Mouse (Mus musculus) limb, embryonic 11.5 days (tissue): ENCODE data around the gene Ntn1. TPM values are rescaled to one million over a fixed set of nuclear protein-coding genes. Genes with fewer than 3 reads are reported as not detected.

Source experiments
- ATAC-seq: fragments of 200-750 bp; cut with Nextera tagmentation; 2 replicates; pipeline ENCODE4 v1.8.0; 2017; ENCODE audit warnings: low read depth; ENCODE audit not compliant: insufficient number of reproducible peaks, low FRiP score, low TSS enrichment
- DNase-seq: peaks from one replicate; pipeline ENCODE4 v3.0.0-alpha.2; 2015; ENCODE audit warnings: low spot score
- H3K27ac ChIP-seq: fragments of 300-500 bp; sonication (generic); replicated peaks from 2 replicates; pipeline ENCODE4 v1.5.1; 2014; ENCODE audit warnings: low read depth, mild to moderate bottlenecking, low read length
- H3K27me3 ChIP-seq: fragments of 300-500 bp; sonication (generic); 2 replicates; pipeline ENCODE4 v1.6.1; 2014; ENCODE audit warnings: mild to moderate bottlenecking, low read length, mixed read lengths; ENCODE audit not compliant: control insufficient read depth, insufficient read depth
- H3K36me3 ChIP-seq: fragments of 300-500 bp; sonication (generic); 2 replicates; pipeline ENCODE4 v1.6.1; 2014; ENCODE audit warnings: mild to moderate bottlenecking, low read length, moderate library complexity, mixed read lengths; ENCODE audit not compliant: control insufficient read depth, insufficient read depth
- H3K4me1 ChIP-seq: fragments of 300-500 bp; sonication (generic); 2 replicates; pipeline ENCODE4 v1.6.1; 2014; ENCODE audit warnings: low read length, mixed read lengths; ENCODE audit not compliant: control insufficient read depth, insufficient read depth
- H3K4me2 ChIP-seq: fragments of 300-500 bp; sonication (generic); 2 replicates; pipeline ENCODE4 v1.6.1; 2014; ENCODE audit warnings: low read depth, mild to moderate bottlenecking, moderate library complexity; ENCODE audit not compliant: severe bottlenecking
- H3K4me3 ChIP-seq: fragments of 300-500 bp; sonication (generic); 2 replicates; pipeline ENCODE4 v1.5.1; 2014; ENCODE audit warnings: low read depth, low read length
- H3K9ac ChIP-seq: fragments of 300-500 bp; sonication (generic); 2 replicates; pipeline ENCODE4 v1.6.1; 2014; ENCODE audit warnings: mild to moderate bottlenecking, low read length
- H3K9me3 ChIP-seq: fragments of 300-500 bp; sonication (generic); 2 replicates; pipeline ENCODE4 v1.6.1; 2016; ENCODE audit warnings: low read length; ENCODE audit not compliant: control insufficient read depth
- WGBS: fragments of 180-500 bp; shearing (Covaris S2); extraction: QIAGEN DNeasy Blood & Tissue Kit; methylation state at CpG from one replicate; pipeline ENCODE4 v1.1.7; 2014; 5-methylcytosine and 5-hydroxymethylcytosine counted together
- polyA plus RNA-seq: library from polyadenylated mRNA; unstranded; fragments of >200 nt; fragmentation: Nextera tagmentation; extraction: Ambion mirVana; gene quantifications from 2 replicates; pipeline ENCODE4 v1.2.1, GENCODE M21; 2014

Ntn1 gene
- polyA plus RNA-seq, 1 experiment from 2014 or later, result 3.3 TPM

DNA sequence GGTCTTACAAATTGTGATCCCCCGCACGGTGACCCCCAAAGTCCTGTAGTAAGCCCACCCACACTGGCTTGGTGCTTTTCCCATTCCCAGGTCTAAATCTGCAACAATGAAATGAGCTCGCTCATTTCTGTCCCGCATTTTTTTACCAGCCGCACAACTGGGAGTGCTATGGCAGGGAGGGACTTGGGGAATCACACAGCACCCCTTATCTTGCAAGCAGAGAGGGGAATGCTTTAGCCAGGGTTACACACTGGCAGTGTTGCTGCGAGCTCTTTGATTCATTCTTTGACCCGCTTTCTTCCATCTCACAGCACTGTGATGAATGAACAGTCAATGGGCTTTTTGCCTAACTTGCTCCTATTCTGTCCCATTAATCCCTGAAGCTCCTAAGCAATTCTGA lies 98.3 kb downstream of the Ntn1 start:
- no peak for ATAC-seq

DNA sequence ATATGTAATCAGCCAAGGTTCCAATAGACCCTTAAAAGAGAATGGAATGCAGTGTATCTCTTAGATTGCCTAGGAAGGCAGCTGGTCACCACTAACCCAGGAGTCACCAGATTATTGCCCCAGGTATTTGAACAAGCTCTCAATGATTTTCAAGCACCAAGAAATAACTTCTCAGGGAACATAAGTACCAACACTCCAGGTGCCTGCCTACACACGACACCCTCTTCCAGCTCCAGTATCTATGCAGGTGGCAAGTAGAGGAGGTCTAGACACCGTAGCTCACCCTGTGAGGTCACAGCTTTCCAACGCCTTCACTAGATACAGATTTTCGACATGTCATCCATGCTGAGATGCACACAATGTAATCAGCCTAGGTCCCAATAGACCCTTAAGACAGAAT lies 99.0 kb downstream of the Ntn1 start:
- no peak overlapping the region for H3K9ac ChIP-seq
- DNase-seq (no peak), ATAC-seq (no peak)
- 92% methylated on average over 4 of the region's 4 CpGs for WGBS
- H3K9me3 ChIP-seq, result no peaks in the 10 kb centered on the region
- no peak overlapping the region for H3K27ac ChIP-seq
- no peak overlapping the region for H3K4me3 ChIP-seq
- no peak overlapping the region for H3K4me2 ChIP-seq
- no peaks in the 10 kb centered on the region for H3K4me1 ChIP-seq
- H3K36me3 ChIP-seq, result no peaks in the 10 kb centered on the region
- no peaks in the 10 kb centered on the region for H3K27me3 ChIP-seq

More for the DNA sequence above, 98.3 kb downstream of the Ntn1 start:
- H3K9me3 ChIP-seq, result no peaks in the 10 kb centered on the region
- no peak overlapping the region for H3K4me2 ChIP-seq
- no peak for DNase-seq
- H3K36me3 ChIP-seq, result no peaks in the 10 kb centered on the region
- no peak overlapping the region for H3K4me3 ChIP-seq
- H3K4me1 ChIP-seq, result no peaks in the 10 kb centered on the region
- WGBS, result 90% methylated on average over 7 of the region's 7 CpGs
- no peak overlapping the region for H3K9ac ChIP-seq
- H3K27ac ChIP-seq, result no peak overlapping the region
- H3K27me3 ChIP-seq, result no peaks in the 10 kb centered on the region

DNA sequence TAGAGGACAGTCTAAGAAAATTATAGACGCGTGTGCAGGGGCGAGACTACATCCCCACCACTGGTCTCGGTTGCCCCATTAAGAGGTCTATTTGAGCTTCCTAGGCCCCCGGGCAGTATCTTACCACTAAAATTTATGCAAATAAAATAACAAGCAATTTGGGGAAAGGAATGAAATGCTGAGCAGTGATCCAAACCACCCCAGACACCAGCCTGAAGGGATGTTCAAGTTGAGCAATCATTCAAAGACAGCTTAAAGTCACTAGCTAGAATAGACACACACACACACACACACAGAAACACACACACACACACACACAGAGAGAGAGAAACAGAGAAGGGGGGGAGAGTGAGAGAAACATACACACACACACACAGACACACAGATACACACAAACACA lies 105.1 kb downstream of the Ntn1 start:
- H3K27ac ChIP-seq, result no peak overlapping the region
- 90% methylated on average over 5 of the region's 5 CpGs for WGBS
- no peaks in the 10 kb centered on the region for H3K36me3 ChIP-seq
- H3K27me3 ChIP-seq, result 0 out of 2 replicates have a peak, but pooled peaks cover 2% of the 10 kb centered on the region
- no peak for ATAC-seq
- H3K4me2 ChIP-seq, result no peak overlapping the region
- H3K9me3 ChIP-seq, result no peaks in the 10 kb centered on the region
- H3K4me3 ChIP-seq, result no peak overlapping the region
- DNase-seq, result no peak
- peaks cover 6% of the 10 kb centered on the region for H3K4me1 ChIP-seq
- H3K9ac ChIP-seq, result no peak overlapping the region

DNA sequence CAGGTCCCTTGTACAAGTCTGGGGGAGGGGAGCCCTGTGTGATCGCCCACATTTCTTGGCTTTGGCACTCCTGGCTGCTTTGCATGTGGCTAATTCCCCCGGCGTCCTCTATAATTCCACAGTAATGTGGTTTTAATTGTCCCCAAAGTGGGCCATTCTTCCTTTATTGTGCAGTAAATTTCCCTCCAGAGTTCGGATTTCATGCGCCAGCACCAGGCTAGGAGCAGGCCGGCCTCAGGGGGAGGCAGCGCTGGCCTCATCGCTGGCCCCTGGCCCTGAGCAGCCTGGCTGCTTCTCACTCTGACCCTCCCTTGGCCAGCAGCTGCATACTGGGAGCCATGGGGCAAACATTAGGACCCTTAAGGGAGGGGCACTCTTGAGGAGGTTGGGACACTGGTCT lies 110.0 kb downstream of the Ntn1 start:
- Histone ChIP-seq H3K9me3 (no peaks in the 10 kb centered on the region), H3K27ac (0 out of 2 replicates have a peak overlapping the region, but pooled peaks have one; percentile 2), H3K36me3 (no peaks in the 10 kb centered on the region), H3K4me1 (peaks cover 11% of the 10 kb centered on the region), H3K4me2 (no peak overlapping the region; the same call in 1 of the 2 replicates), H3K9ac (no peak overlapping the region), H3K27me3 (0 out of 2 replicates have a peak, but pooled peaks cover 2% of the 10 kb centered on the region), H3K4me3 (no peak overlapping the region)
- DNase-seq (peak; percentile 51), ATAC-seq (0 out of 2 replicates have a peak, but pooled peaks have one; percentile 73)
- 7% methylated on average over 8 of the region's 8 CpGs for WGBS

DNA sequence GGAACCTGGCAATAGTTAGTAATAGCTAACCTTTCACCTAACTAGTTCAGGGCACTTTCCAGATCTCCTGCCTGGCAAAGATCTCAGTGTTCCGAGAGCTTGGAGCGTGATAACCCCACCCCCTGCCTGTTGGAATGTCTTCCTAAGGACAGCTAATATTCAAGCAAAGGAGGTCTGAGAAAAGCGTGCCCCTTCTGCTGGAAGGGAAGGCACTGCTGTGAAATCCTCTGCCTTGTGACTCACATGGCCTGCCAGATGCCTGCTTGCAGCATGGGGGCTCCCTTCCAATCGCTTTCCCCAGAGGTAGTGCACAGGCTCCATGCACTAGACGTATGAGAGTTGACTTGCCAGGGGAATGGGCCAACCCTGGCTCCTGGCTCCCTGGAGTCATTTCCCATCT lies 113.3 kb downstream of the Ntn1 start:
- Histone ChIP-seq H3K36me3 (no peaks in the 10 kb centered on the region), H3K9me3 (no peaks in the 10 kb centered on the region), H3K27ac (no peak overlapping the region), H3K9ac (no peak overlapping the region), H3K27me3 (no peaks in the 10 kb centered on the region), H3K4me1 (peaks cover 11% of the 10 kb centered on the region), H3K4me3 (no peak overlapping the region), H3K4me2 (no peak overlapping the region)
- 78% methylated on average over 5 of the region's 5 CpGs for WGBS
- ATAC-seq (no peak), DNase-seq (no peak)

DNA sequence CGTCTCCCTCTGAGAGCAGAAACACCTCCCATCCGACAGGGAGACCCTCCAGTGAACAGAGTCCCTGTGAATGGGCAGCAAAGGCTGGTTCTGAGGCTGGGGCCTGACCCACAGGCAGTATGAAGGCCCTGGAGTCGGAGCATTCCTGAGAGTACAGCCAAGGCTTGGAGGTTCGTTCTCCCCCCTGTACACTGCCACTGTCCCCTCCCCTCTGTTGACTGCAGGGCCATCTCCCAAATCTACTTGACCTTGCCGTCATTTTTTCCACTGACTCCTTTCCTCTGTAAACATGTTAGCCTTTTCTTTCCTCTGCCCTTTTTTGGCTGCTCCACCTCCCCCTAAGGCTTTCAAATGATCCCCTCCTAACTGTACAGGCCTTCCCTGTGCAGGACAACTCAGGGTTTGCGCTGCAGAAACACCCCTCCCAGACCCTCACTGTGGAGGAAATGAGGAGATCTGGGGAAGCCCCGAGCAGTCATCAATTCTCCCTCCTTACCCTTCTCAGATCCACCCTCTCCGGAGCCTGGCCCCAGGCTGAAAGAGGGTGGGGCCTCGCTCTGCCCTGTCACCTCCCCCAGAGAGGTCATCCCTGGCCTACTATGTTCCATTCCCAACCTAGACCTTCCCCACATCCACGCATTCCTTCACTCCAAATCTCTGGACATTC lies 114.3 kb downstream of the Ntn1 start:
- H3K9me3 ChIP-seq, result no peaks in the 10 kb centered on the region
- 57% methylated on average over 10 of the region's 10 CpGs for WGBS
- ATAC-seq, result no peak
- no peak overlapping the region for H3K4me2 ChIP-seq
- H3K27me3 ChIP-seq, result no peaks in the 10 kb centered on the region
- DNase-seq, result no peak
- H3K36me3 ChIP-seq, result no peaks in the 10 kb centered on the region
- H3K9ac ChIP-seq, result no peak overlapping the region
- no peak overlapping the region for H3K4me3 ChIP-seq
- peaks cover 11% of the 10 kb centered on the region for H3K4me1 ChIP-seq
- H3K27ac ChIP-seq, result no peak overlapping the region

DNA sequence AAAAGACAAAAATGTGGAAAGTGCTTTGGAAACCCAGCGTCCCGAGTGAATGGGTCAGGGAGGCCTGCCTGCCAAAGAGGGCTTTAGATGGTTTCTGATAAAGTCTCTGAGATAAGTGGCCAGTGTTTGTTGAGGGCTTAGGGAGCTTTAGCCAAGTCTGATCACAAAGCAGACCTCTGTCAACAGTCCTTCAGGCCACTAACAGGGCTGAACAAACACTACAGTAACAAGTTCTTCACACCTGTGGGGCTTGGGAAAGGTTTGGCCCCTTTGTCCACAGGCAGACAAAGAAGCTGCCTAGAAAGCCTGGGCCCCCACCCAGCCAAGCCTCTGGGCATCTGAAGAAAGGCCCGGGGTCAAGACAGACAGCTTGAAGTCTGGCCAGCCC lies 114.9 kb downstream of the Ntn1 start:
- no peaks in the 10 kb centered on the region for H3K27me3 ChIP-seq
- no peak for DNase-seq
- WGBS, result 60% methylated on average over 3 of the region's 3 CpGs

DNA sequence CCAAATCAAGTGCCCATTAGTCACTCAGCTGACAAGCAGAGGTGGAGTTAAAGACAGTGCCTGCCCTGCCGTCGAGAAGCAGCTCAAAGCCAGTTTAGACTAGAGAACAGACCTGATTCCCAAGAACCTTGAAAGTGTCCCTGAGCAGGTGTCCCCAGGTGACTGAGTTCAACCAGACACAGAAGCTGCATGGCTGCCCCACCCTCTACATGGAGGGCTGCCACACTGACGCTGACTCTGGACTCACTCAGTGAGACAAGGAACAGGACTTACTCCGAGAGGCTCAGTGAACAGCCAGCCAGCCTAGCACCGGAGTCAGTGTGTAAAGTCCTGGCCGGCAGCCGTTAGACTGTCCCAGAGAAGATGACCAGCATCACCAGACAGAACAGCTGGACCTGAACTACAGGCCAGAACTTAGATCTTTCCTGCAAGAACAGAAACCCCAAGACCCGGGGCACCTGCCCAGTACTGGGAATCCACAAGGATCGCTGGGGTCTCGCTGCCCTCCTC lies 120.6 kb downstream of the Ntn1 start:
- Histone ChIP-seq H3K27ac (no peak overlapping the region), H3K27me3 (no peaks in the 10 kb centered on the region), H3K9ac (no peak overlapping the region), H3K4me3 (no peak overlapping the region), H3K9me3 (no peaks in the 10 kb centered on the region), H3K4me2 (no peak overlapping the region), H3K36me3 (no peaks in the 10 kb centered on the region), H3K4me1 (peaks cover 3% of the 10 kb centered on the region; the same call in 1 of the 2 replicates)
- 62% methylated on average over 10 of the region's 10 CpGs for WGBS
- no peak for ATAC-seq
- DNase-seq, result no peak

More for the DNA sequence above, 114.9 kb downstream of the Ntn1 start:
- H3K4me3 ChIP-seq, result no peak overlapping the region
- H3K9me3 ChIP-seq, result no peaks in the 10 kb centered on the region
- no peaks in the 10 kb centered on the region for H3K36me3 ChIP-seq
- H3K27ac ChIP-seq, result no peak overlapping the region
- ATAC-seq, result no peak
- peaks cover 7% of the 10 kb centered on the region for H3K4me1 ChIP-seq
- H3K9ac ChIP-seq, result no peak overlapping the region
- H3K4me2 ChIP-seq, result no peak overlapping the region
